Mouse (Mus musculus) adrenal gland, adult 2 months (tissue): ENCODE measurements around the gene Olfr1532-ps1. TPM values are rescaled to one million over a fixed set of nuclear protein-coding genes. Genes with fewer than 3 reads are reported as not detected.
"Not testable (repeated sequence)": the region's sequence is repeated elsewhere in the genome, so short reads cannot be mapped to it uniquely, and the experiment has no call there.

Source experiments
- DNase-seq: peaks from one replicate; pipeline ENCODE4 v3.0.0; 2021
- long read RNA-seq: library from polyadenylated mRNA; stranded (forward); transcript quantifications from one replicate; pipeline ENCODE4 v2.0.0, GENCODE M21; 2021
- polyA plus RNA-seq: library from polyadenylated mRNA; depleted of rRNA; stranded (reverse); fragments of >200 nt; gene quantifications from 2 replicates; pipeline ENCODE4 v1.2.3, GENCODE M21; 2012; rRNA removed
- total RNA-seq, 2 experiments: library from RNA; stranded (reverse); gene quantifications; 2 replicates each; pipeline ENCODE4 v1.2.3; 2021

Olfr1532-ps1 gene
- not detected for total RNA-seq
- not detected in 2 replicates for polyA plus RNA-seq
- long read RNA-seq = 0 reads

DNA sequence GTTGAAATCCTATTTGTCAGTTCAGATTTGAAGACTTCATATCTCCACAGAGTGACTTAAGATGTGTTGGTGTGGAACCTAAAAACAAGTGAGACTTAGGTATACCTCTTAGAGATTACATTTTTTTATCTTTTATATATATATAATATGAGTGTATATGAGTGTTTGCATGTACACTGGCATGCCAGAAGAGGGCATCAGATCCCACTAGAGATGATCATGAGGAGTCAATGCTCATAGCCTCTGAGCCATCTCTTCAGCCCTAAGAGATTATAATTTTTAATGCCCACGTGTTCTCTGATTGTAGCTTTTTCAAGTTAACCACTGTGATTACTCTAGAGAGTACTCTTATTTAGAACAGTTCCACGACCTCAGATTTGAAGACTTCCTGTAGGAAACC, at the start of gene Olfr1532-ps1:
TSS of gene Olfr1532-ps1 (plus strand) at position 326 of the 400 bp plus-strand sequence.
- DNase-seq = no peak

GRCm38 (mm10) chr7:106862885-106863284, 44.9 kb upstream of the Olfr1532-ps1 start, which contains the start of gene Olfr704:
Olfr704 (plus strand) TSS chr7:106863185.
- no peak for DNase-seq

- DNase-seq = no peak
These were observed 31.0 kb upstream of the Olfr1532-ps1 start, which contains the start of gene Olfr705 for GRCm38 (mm10) chr7:106876791-106877190. Olfr705 (minus strand) TSS chr7:106876891.

- no peak for DNase-seq
These were observed 19.7 kb upstream of the Olfr1532-ps1 start, which contains the start of gene Olfr706 for GRCm38 (mm10) chr7:106888062-106888461. Olfr706 (minus strand) TSS chr7:106888162.

- DNase-seq = not testable (repeated sequence)
These were observed 6.7 kb upstream of the Olfr1532-ps1 start, which contains the start of gene Olfr707 for GRCm38 (mm10) chr7:106901141-106901540. Olfr707 (minus strand) TSS chr7:106901241.

DNA sequence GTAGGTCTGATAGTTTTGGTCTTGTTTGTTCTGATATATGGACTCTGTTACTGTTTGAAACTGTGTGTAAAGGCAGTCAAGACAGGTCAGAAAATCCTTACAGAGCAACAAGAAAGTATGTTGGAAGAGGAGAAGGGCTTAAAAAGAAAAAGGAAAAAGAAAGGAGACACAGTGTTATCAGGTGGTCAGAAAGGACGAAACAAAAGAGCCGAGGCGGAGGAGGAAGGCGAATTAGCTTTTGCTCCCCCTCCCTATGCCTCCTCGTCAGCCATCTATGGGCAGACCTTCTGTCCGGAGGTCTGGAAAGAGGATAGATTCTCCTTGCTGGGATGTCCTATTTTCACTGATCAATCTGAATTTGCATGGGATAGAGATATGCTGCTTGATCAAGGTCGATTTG, 13.2 kb downstream of the Olfr1532-ps1 start:
- DNase-seq = not testable (repeated sequence)

DNA sequence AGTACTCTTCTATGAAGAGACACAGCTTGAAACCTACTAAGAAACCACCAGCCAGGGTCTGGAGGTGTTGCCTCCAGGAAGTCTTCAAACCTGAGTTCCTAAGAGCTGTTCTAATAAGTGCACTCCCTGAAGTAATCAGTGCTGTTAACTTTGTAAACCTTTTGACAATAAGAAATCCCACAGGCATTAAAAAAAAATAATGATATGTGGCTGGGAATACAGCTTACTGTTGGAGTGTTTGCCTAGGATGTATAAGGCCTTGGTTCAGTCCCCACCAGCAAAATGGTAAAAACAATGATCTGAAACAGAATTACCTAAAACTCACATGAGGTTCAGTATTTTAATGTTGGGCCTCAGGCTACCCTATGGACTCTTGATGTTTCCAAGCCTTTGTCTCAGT, 24.3 kb downstream of the Olfr1532-ps1 start, which contains the start of gene Olfr709-ps1:
TSS of gene Olfr709-ps1 (minus strand) at position 101 of the 400 bp plus-strand sequence.
- DNase-seq = no peak

DNA sequence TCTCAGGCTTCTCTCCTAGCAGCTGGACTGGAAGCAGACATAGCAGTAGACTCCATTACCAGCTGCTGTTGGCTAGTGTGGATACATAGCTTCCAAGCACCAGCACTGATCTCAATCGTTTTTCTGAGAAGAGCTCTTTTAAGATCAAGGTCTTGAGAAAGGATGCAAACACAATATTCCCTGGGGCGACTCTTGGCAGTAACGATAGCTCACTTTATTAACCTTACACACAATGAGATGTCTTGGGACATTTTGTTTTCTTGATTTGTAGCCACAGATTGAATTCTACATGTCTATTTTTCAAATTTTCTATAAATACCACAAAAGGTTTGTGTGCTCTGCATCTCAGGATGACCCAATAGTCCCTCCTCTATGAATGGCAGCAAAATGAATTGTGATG, 40.4 kb downstream of the Olfr1532-ps1 start, which contains the start of gene Olfr710:
TSS of gene Olfr710 (minus strand) at position 101 of the 400 bp plus-strand sequence.
- no peak for DNase-seq

- DNase-seq = no peak
These were observed 56.0 kb downstream of the Olfr1532-ps1 start, which contains the start of gene Olfr6 for GRCm38 (mm10) chr7:106963837-106964236. Olfr6 (minus strand) TSS chr7:106963937.

Other genes starting within 250 kb of the Olfr1532-ps1 start
- not detected for gene Olfr693, start 227.4 kb upstream of the Olfr1532-ps1 start, total RNA-seq
- not detected in 2 replicates for gene Olfr693, start 227.4 kb upstream of the Olfr1532-ps1 start, polyA plus RNA-seq
- gene Olfr694, start 216.2 kb upstream of the Olfr1532-ps1 start, total RNA-seq = not detected
- not detected in 2 replicates for gene Olfr694, start 216.2 kb upstream of the Olfr1532-ps1 start, polyA plus RNA-seq
- gene Olfr695, start 191.6 kb upstream of the Olfr1532-ps1 start, total RNA-seq = not detected
- not detected in 2 replicates for gene Olfr695, start 191.6 kb upstream of the Olfr1532-ps1 start, polyA plus RNA-seq
- gene Olfr697, start 165.6 kb upstream of the Olfr1532-ps1 start, total RNA-seq = not detected
- gene Olfr697, start 165.6 kb upstream of the Olfr1532-ps1 start, polyA plus RNA-seq = not detected in 2 replicates
- gene Olfr698, start 152.6 kb upstream of the Olfr1532-ps1 start, total RNA-seq = not detected
- gene Olfr698, start 152.6 kb upstream of the Olfr1532-ps1 start, polyA plus RNA-seq = not detected in 2 replicates
- gene Olfr699, start 114.8 kb upstream of the Olfr1532-ps1 start, total RNA-seq = not detected
- not detected in 2 replicates for gene Olfr699, start 114.8 kb upstream of the Olfr1532-ps1 start, polyA plus RNA-seq
- gene Olfr700, start 99.2 kb upstream of the Olfr1532-ps1 start, total RNA-seq = not detected
- gene Olfr700, start 99.2 kb upstream of the Olfr1532-ps1 start, polyA plus RNA-seq = not detected in 2 replicates
- not detected for gene Olfr701, start 93.9 kb upstream of the Olfr1532-ps1 start, total RNA-seq
- not detected in 2 replicates for gene Olfr701, start 93.9 kb upstream of the Olfr1532-ps1 start, polyA plus RNA-seq
- not detected for gene Olfr702, start 74.1 kb upstream of the Olfr1532-ps1 start, total RNA-seq
- not detected in 2 replicates for gene Olfr702, start 74.1 kb upstream of the Olfr1532-ps1 start, polyA plus RNA-seq
- not detected for gene Olfr703, start 64.6 kb upstream of the Olfr1532-ps1 start, total RNA-seq
- not detected in 2 replicates for gene Olfr703, start 64.6 kb upstream of the Olfr1532-ps1 start, polyA plus RNA-seq
- gene Olfr704, start 44.8 kb upstream of the Olfr1532-ps1 start, total RNA-seq = not detected
- gene Olfr704, start 44.8 kb upstream of the Olfr1532-ps1 start, polyA plus RNA-seq = not detected in 2 replicates
- gene Olfr705, start 31.1 kb upstream of the Olfr1532-ps1 start, total RNA-seq = not detected
- not detected in 2 replicates for gene Olfr705, start 31.1 kb upstream of the Olfr1532-ps1 start, polyA plus RNA-seq
- gene Olfr706, start 19.8 kb upstream of the Olfr1532-ps1 start, total RNA-seq = not detected
- gene Olfr706, start 19.8 kb upstream of the Olfr1532-ps1 start, polyA plus RNA-seq = not detected in 2 replicates
- not detected for gene Olfr707, start 6.8 kb upstream of the Olfr1532-ps1 start, total RNA-seq
- gene Olfr707, start 6.8 kb upstream of the Olfr1532-ps1 start, polyA plus RNA-seq = not detected in 2 replicates
- gene Olfr709-ps1, start 24.2 kb downstream of the Olfr1532-ps1 start, total RNA-seq = under 1 TPM; 0.07 to 0.09 TPM
- gene Olfr709-ps1, start 24.2 kb downstream of the Olfr1532-ps1 start, polyA plus RNA-seq = not detected in 2 replicates
- gene Olfr710, start 40.3 kb downstream of the Olfr1532-ps1 start, total RNA-seq = not detected
- not detected in 2 replicates for gene Olfr710, start 40.3 kb downstream of the Olfr1532-ps1 start, polyA plus RNA-seq
- gene Olfr6, start 55.9 kb downstream of the Olfr1532-ps1 start, total RNA-seq = not detected
- not detected in 2 replicates for gene Olfr6, start 55.9 kb downstream of the Olfr1532-ps1 start, polyA plus RNA-seq
- not detected for gene Olfr711, start 67.5 kb downstream of the Olfr1532-ps1 start, total RNA-seq
- not detected in 2 replicates for gene Olfr711, start 67.5 kb downstream of the Olfr1532-ps1 start, polyA plus RNA-seq
- gene Olfr2, start 98.1 kb downstream of the Olfr1532-ps1 start, total RNA-seq = not detected
- not detected in 2 replicates for gene Olfr2, start 98.1 kb downstream of the Olfr1532-ps1 start, polyA plus RNA-seq
- gene Olfr713, start 123.2 kb downstream of the Olfr1532-ps1 start, total RNA-seq = not detected
- gene Olfr713, start 123.2 kb downstream of the Olfr1532-ps1 start, polyA plus RNA-seq = not detected in 2 replicates
- not detected for gene Olfr714, start 163.0 kb downstream of the Olfr1532-ps1 start, total RNA-seq
- not detected in 2 replicates for gene Olfr714, start 163.0 kb downstream of the Olfr1532-ps1 start, polyA plus RNA-seq
- not detected for gene Olfr17, start 185.2 kb downstream of the Olfr1532-ps1 start, total RNA-seq
- not detected in 2 replicates for gene Olfr17, start 185.2 kb downstream of the Olfr1532-ps1 start, polyA plus RNA-seq
- gene Olfr715b, start 202.4 kb downstream of the Olfr1532-ps1 start, total RNA-seq = not detected
- not detected in 2 replicates for gene Olfr715b, start 202.4 kb downstream of the Olfr1532-ps1 start, polyA plus RNA-seq
- not detected for gene Olfr715, start 223.1 kb downstream of the Olfr1532-ps1 start, total RNA-seq
- not detected in 2 replicates for gene Olfr715, start 223.1 kb downstream of the Olfr1532-ps1 start, polyA plus RNA-seq
- not detected for gene Olfr716, start 230.3 kb downstream of the Olfr1532-ps1 start, total RNA-seq
- gene Olfr716, start 230.3 kb downstream of the Olfr1532-ps1 start, polyA plus RNA-seq = not detected in 2 replicates